Mouse (Mus musculus) CD4-positive, CD25-positive, alpha-beta regulatory T cell (primary cell): Measurements from ENCODE around the gene G6pc3. TPM values are rescaled to one million over a fixed set of nuclear protein-coding genes. Genes with fewer than 3 reads are reported as not detected.

Experiments used
- polyA plus RNA-seq: library from polyadenylated mRNA; unstranded; fragments of 100-300 nt; shearing (Covaris generic); gene quantifications from one replicate; pipeline ENCODE4 v1.2.1, GENCODE M21; 2017

The G6pc3 gene
- polyA plus RNA-seq = 40.2 TPM

GRCm38 (mm10) chr11:102189461-102190436 lies at the start of gene G6pc3:
TSS of gene G6pc3 (plus strand) at chr11:102189620.

GRCm38 (mm10) chr11:102145471-102146001 lies 43.9 kb upstream of the G6pc3 start, which contains the start of gene Nags:
TSS of gene Nags (plus strand) at chr11:102145513.

GRCm38 (mm10) chr11:102156039-102156785 lies 33.2 kb upstream of the G6pc3 start, which contains the start of gene Tmem101:
TSS of gene Tmem101 (minus strand) at chr11:102156404.

GRCm38 (mm10) chr11:102184646-102185495 lies 4.5 kb upstream of the G6pc3 start, which contains the start of gene Lsm12:
TSS of gene Lsm12 (minus strand) at chr11:102185296.

DNA sequence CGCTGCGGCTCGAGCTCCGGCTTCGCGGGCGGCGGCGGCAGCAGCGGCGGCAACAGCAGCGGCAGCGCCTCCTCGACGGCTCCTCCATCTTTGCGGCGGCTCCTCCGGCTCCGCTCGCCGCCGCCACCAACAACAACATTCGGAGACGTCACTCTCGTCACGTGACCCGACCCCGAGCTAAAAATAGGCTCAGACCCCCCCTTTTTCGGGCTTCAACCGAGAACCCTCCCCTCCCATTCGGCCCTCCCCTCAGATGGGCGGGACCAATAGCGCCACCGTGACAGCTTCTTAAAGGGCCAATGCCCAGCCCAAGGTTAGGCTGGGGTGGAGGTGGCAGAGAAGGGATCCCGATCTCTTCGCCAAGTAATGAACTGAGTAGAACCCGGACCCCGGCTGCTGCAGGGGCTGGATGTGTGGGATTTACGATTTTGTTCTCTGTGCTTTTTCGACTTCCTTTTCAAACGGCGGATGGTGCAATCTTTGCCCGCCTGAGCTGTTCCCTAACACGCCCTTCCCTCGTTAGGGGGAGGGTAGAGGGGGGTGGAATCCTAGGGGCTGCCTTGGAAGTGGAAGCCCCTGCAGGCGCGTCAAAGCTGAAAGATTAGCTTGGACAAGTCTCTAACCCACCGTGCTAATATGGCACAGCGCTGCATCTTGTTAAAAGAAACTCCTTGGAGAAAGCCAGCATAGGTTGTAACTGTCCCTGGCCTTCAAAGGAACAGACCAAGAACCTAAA lies 40.8 kb downstream of the G6pc3 start, which contains the start of gene Hdac5:
Gene Hdac5 (minus strand): TSS at position 161 of the 736 bp plus-strand sequence.

Other genes starting within 250 kb of the G6pc3 start
- not detected for gene Sost, start 222.6 kb upstream of the G6pc3 start, polyA plus RNA-seq
- gene Cfap97d1, start 205.3 kb upstream of the G6pc3 start, polyA plus RNA-seq = not detected
- 0.14 TPM for gene Dusp3, start 202.6 kb upstream of the G6pc3 start, polyA plus RNA-seq
- 0.12 TPM for gene Mpp3, start 161.2 kb upstream of the G6pc3 start, polyA plus RNA-seq
- gene Cd300lg, start 148.1 kb upstream of the G6pc3 start, polyA plus RNA-seq = not detected
- 1.8 TPM for gene Mpp2, start 101.1 kb upstream of the G6pc3 start, polyA plus RNA-seq
- gene Ppy, start 88.3 kb upstream of the G6pc3 start, polyA plus RNA-seq = not detected
- gene Pyy, start 81.8 kb upstream of the G6pc3 start, polyA plus RNA-seq = not detected
- not detected for gene Nags, start 44.1 kb upstream of the G6pc3 start, polyA plus RNA-seq
- 8.5 TPM for gene Tmem101, start 33.2 kb upstream of the G6pc3 start, polyA plus RNA-seq
- 74.0 TPM for gene Lsm12, start 4.3 kb upstream of the G6pc3 start, polyA plus RNA-seq
- gene Hdac5, start 40.5 kb downstream of the G6pc3 start, polyA plus RNA-seq = 34.6 TPM
- gene BC030867, start 59.3 kb downstream of the G6pc3 start, polyA plus RNA-seq = 0.25 TPM
- not detected for gene Asb16, start 79.1 kb downstream of the G6pc3 start, polyA plus RNA-seq
- gene Tmub2, start 95.3 kb downstream of the G6pc3 start, polyA plus RNA-seq = 60.1 TPM
- gene Atxn7l3, start 107.0 kb downstream of the G6pc3 start, polyA plus RNA-seq = 19.2 TPM
- gene Ubtf, start 130.1 kb downstream of the G6pc3 start, polyA plus RNA-seq = 138 TPM
- 0.13 TPM for gene Slc4a1, start 176.6 kb downstream of the G6pc3 start, polyA plus RNA-seq
- 28.6 TPM for gene Rundc3a, start 203.8 kb downstream of the G6pc3 start, polyA plus RNA-seq
- gene Slc25a39, start 218.3 kb downstream of the G6pc3 start, polyA plus RNA-seq = 84.5 TPM
- 35.7 TPM for gene Grn, start 240.7 kb downstream of the G6pc3 start, polyA plus RNA-seq